Mouse (Mus musculus): ENCODE measurements around the gene Arfgap1. TPM values are rescaled to one million over a fixed set of nuclear protein-coding genes. Genes with fewer than 3 reads are reported as not detected.

Arfgap1 gene
- polyA plus RNA-seq, 1 experiment: 68.4 TPM

GRCm38 (mm10) chr2:180966092-180966882 lies 738 bp upstream of the Arfgap1 start:
- H3K4me3 ChIP-seq (ENCODE audit: control insufficient read depth, insufficient read depth, low read length): peak overlapping the region; percentile 91
- TF ChIP-seq CTCF (IDR thresholded peaks at IDR 0.05; ENCODE audit: borderline replicate concordance, control insufficient read depth, extremely low read depth, insufficient read depth, low read length, poor library complexity): no peak
- no peak for TF ChIP-seq POLR2A (IDR thresholded peaks at IDR 0.05; ENCODE audit: control insufficient read depth, extremely low read depth, insufficient read depth, low read length, poor library complexity)
- H3K36me3 ChIP-seq (ENCODE audit: control insufficient read depth, insufficient read depth, low read length): peaks cover 1% of the 10 kb centered on the region; the same call in 1 of the 2 replicates
- H3K27me3 ChIP-seq (ENCODE audit: control insufficient read depth, insufficient read depth, low read length): no peaks in the 10 kb centered on the region
- DNase-seq: peak; percentile 16
- peak overlapping the region; percentile 64 for H3K27ac ChIP-seq (ENCODE audit: control insufficient read depth, insufficient read depth, low read length)
- 3% methylated on average over 14 of the region's 14 CpGs for WGBS
- peaks cover 7% of the 10 kb centered on the region for H3K4me1 ChIP-seq (replicated peaks; ENCODE audit: control insufficient read depth, insufficient read depth, low read length)

- no peak overlapping the region for H3K4me3 ChIP-seq (ENCODE audit: control insufficient read depth, insufficient read depth, low read length)
- no peak for DNase-seq
- H3K27ac ChIP-seq (ENCODE audit: control insufficient read depth, insufficient read depth, low read length): no peak overlapping the region
- H3K36me3 ChIP-seq (ENCODE audit: control insufficient read depth, insufficient read depth, low read length): peaks cover 27% of the 10 kb centered on the region
- no peaks in the 10 kb centered on the region for H3K4me1 ChIP-seq (replicated peaks; ENCODE audit: control insufficient read depth, insufficient read depth, low read length)
- no peak for TF ChIP-seq POLR2A (IDR thresholded peaks at IDR 0.05; ENCODE audit: control insufficient read depth, extremely low read depth, insufficient read depth, low read length, poor library complexity)
- TF ChIP-seq CTCF (IDR thresholded peaks at IDR 0.05; ENCODE audit: borderline replicate concordance, control insufficient read depth, extremely low read depth, insufficient read depth, low read length, poor library complexity): no peak
- WGBS: 92% methylated on average over 6 of the region's 6 CpGs
- H3K27me3 ChIP-seq (ENCODE audit: control insufficient read depth, insufficient read depth, low read length): no peaks in the 10 kb centered on the region
These were observed 14.1 kb downstream of the Arfgap1 start for GRCm38 (mm10) chr2:180981133-180981532.

GRCm38 (mm10) chr2:180985635-180986034 lies 18.6 kb downstream of the Arfgap1 start:
- no peaks in the 10 kb centered on the region for H3K27me3 ChIP-seq (ENCODE audit: control insufficient read depth, insufficient read depth, low read length)
- H3K27ac ChIP-seq (ENCODE audit: control insufficient read depth, insufficient read depth, low read length): no peak overlapping the region
- WGBS: 81% methylated on average over 2 of the region's 2 CpGs
- DNase-seq: no peak
- H3K4me1 ChIP-seq (replicated peaks; ENCODE audit: control insufficient read depth, insufficient read depth, low read length): no peaks in the 10 kb centered on the region
- H3K4me3 ChIP-seq (ENCODE audit: control insufficient read depth, insufficient read depth, low read length): no peak overlapping the region
- no peaks in the 10 kb centered on the region for H3K36me3 ChIP-seq (ENCODE audit: control insufficient read depth, insufficient read depth, low read length)
- no peak for TF ChIP-seq CTCF (IDR thresholded peaks at IDR 0.05; ENCODE audit: borderline replicate concordance, control insufficient read depth, extremely low read depth, insufficient read depth, low read length, poor library complexity)
- no peak for TF ChIP-seq POLR2A (IDR thresholded peaks at IDR 0.05; ENCODE audit: control insufficient read depth, extremely low read depth, insufficient read depth, low read length, poor library complexity)

GRCm38 (mm10) chr2:180986449-180986848 lies 19.4 kb downstream of the Arfgap1 start, which contains the start of gene Col20a1:
Gene Col20a1 (plus strand): TSS chr2:180986535.
- 67% methylated on average over 2 of the region's 2 CpGs for WGBS
- Histone ChIP-seq H3K27ac (ENCODE audit: control insufficient read depth, insufficient read depth, low read length) (no peak within 1 kb of the TSS), H3K27me3 (ENCODE audit: control insufficient read depth, insufficient read depth, low read length) (no peaks in the 10 kb centered on the region), H3K4me1 (replicated peaks; ENCODE audit: control insufficient read depth, insufficient read depth, low read length) (no peaks in the 10 kb centered on the region), H3K36me3 (ENCODE audit: control insufficient read depth, insufficient read depth, low read length) (no peaks in the 10 kb centered on the region), H3K4me3 (ENCODE audit: control insufficient read depth, insufficient read depth, low read length) (no peak within 1 kb of the TSS)
- no peak for DNase-seq
- TF ChIP-seq POLR2A (IDR thresholded peaks at IDR 0.05; ENCODE audit: control insufficient read depth, extremely low read depth, insufficient read depth, low read length, poor library complexity) (no peak), CTCF (IDR thresholded peaks at IDR 0.05; ENCODE audit: borderline replicate concordance, control insufficient read depth, extremely low read depth, insufficient read depth, low read length, poor library complexity) (no peak)

- Histone ChIP-seq H3K27me3 (ENCODE audit: control insufficient read depth, insufficient read depth, low read length) (no peaks in the 10 kb centered on the region), H3K27ac (ENCODE audit: control insufficient read depth, insufficient read depth, low read length) (no peak overlapping the region), H3K4me1 (replicated peaks; ENCODE audit: control insufficient read depth, insufficient read depth, low read length) (no peaks in the 10 kb centered on the region), H3K4me3 (ENCODE audit: control insufficient read depth, insufficient read depth, low read length) (no peak overlapping the region), H3K36me3 (ENCODE audit: control insufficient read depth, insufficient read depth, low read length) (no peaks in the 10 kb centered on the region)
- DNase-seq: no peak
- 96% methylated on average over 1 of the region's 1 CpGs for WGBS
- no peak for TF ChIP-seq CTCF (IDR thresholded peaks at IDR 0.05; ENCODE audit: borderline replicate concordance, control insufficient read depth, extremely low read depth, insufficient read depth, low read length, poor library complexity)
- TF ChIP-seq POLR2A (IDR thresholded peaks at IDR 0.05; ENCODE audit: control insufficient read depth, extremely low read depth, insufficient read depth, low read length, poor library complexity): no peak
These were observed 20.0 kb downstream of the Arfgap1 start for GRCm38 (mm10) chr2:180987001-180987400.

GRCm38 (mm10) chr2:180987432-180988030 lies 20.5 kb downstream of the Arfgap1 start:
- Histone ChIP-seq H3K4me1 (replicated peaks; ENCODE audit: control insufficient read depth, insufficient read depth, low read length) (no peaks in the 10 kb centered on the region), H3K36me3 (ENCODE audit: control insufficient read depth, insufficient read depth, low read length) (no peaks in the 10 kb centered on the region), H3K4me3 (ENCODE audit: control insufficient read depth, insufficient read depth, low read length) (no peak overlapping the region), H3K27me3 (ENCODE audit: control insufficient read depth, insufficient read depth, low read length) (no peaks in the 10 kb centered on the region), H3K27ac (ENCODE audit: control insufficient read depth, insufficient read depth, low read length) (no peak overlapping the region)
- 90% methylated on average over 5 of the region's 5 CpGs for WGBS
- TF ChIP-seq CTCF (IDR thresholded peaks at IDR 0.05; ENCODE audit: borderline replicate concordance, control insufficient read depth, extremely low read depth, insufficient read depth, low read length, poor library complexity) (no peak), POLR2A (IDR thresholded peaks at IDR 0.05; ENCODE audit: control insufficient read depth, extremely low read depth, insufficient read depth, low read length, poor library complexity) (no peak)
- DNase-seq: no peak

All from thymus, adult 2 months (tissue).